Mouse (Mus musculus) c-Kit-positive CD71-negative TER-119-negative erythroid progenitor cells, embryonic 14.5 days (primary cell): ENCODE measurements around the gene Dio3.

ENCODE experiments used
- DNase-seq: peaks from one replicate; pipeline ENCODE4 v3.0.0-alpha.2; 2013; ENCODE audit warnings: low read depth

The Dio3 gene

DNA sequence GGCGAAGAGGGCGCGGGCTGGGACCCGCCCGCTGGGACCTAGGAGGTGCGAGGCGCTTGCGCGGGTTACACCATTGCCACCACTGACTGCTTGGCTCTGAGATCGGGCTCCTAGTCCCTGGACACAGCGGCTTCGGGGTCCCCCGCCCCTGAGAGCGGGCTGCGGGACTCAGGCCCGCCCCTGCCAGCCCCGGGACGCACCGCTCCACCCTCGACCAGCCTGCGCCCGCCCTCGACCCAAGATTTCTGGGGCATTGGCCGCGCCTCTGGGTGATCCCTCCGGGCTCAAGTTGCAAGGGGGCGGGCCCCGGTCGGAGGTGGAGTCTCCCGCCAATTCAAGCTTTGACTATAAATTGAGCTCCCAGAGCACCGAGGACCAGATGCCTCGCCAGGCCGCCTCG is at the start of gene Dio3:
Gene Dio3, plus strand, starts transcription at position 216 of the 400 bp plus-strand sequence.
- DNase-seq = no peak

DNA sequence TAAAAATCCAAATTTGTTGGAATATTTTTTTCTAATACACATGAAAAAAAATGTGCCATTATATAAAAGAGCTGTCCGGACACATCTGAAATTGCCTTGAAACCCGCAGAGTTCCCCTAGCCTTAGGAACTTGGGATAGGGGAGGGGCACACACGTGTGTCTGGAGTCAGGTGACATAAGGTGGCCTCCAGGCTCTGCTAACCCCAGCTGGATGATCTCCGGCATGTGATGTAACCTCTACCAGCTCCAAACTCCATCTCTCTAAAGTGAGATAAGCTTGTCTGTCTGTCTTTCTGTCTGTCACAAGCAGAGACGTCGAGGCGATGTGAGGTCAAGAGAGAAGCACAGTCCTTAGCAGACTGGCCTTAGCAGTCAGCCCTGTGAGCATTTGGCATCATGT is 48.6 kb upstream of the Dio3 start:
- DNase-seq = no peak

DNA sequence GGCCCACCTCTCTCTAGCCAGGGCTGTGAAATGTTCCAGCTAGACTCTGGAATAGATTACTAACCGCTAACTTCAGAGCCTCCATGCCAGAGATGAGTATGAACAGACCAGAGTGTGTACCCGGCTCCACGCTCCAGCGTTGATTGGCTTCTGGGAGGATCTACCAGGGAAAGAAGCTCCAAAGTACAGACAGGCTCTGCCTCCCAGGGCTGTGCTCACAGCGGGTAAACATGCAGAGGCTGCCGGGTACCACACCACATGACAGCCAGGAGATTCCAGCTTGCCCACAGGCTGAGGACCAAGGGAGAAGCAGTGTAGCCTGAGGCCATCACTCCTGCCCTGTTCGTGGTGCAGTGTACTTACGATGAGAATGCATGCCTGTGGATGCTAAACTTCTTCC is 48.1 kb upstream of the Dio3 start:
- no peak for DNase-seq

DNA sequence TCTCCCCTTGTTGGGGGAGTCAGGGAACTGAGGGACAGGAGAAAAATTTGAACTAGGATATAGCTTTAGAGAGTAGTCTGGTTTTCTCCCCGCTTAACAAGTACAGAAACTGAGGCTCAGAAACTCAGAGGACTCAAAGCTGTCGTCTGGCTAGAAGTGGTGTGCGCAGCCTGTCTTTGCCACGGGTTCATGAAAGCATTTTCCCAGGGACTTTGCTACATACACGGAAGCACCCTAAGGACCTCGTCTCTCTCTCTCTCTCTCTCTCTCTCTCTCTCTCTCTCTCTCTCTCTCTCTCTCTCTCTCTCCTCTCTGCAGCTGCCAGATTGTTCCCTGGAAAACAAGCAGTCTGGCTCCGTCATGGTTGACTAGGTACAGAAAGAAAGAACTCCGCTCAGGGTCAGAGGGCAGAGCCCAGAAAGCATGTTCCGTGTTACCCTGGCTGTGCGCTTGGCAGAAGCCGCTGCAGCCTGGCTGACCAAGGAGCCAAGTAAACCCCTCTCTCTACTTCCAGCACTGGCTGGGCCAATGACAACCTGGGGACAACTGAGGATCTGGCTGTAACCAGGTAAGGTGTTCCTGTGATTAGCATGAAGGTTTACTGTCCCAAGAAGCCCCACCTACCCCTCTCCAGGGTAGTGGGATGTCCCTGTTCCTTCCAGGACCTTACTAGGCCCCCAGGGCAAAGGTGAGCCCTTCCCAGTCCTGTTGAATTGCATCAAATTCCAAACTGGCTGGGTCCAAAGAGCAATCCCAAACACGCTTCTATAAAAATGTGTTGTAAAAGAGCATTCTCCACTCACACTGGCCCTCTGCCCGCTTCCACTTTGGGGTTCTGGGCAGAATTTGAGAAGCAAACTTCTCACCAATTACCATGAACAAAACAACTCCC is 46.9 kb upstream of the Dio3 start:
- DNase-seq = no peak

DNA sequence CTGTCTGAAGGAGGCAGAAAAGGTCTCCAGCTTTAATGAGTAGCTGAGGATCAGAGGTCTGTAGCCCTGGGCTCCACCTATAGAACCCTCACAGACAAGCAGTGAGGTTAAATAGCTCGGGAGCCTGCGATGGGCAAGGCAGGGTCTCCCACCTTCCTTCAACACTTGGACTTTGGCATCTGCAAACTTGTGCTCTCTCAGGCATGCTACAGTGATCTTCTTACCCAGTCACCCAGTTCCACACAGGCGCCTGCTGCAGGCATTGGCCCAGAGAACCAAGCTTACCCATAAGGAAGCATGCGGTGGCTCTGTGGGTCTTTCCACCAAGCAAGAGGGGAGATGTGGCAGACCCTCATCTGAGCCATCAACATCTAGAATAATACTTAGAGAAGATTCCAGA is 43.0 kb upstream of the Dio3 start:
- DNase-seq = no peak

DNA sequence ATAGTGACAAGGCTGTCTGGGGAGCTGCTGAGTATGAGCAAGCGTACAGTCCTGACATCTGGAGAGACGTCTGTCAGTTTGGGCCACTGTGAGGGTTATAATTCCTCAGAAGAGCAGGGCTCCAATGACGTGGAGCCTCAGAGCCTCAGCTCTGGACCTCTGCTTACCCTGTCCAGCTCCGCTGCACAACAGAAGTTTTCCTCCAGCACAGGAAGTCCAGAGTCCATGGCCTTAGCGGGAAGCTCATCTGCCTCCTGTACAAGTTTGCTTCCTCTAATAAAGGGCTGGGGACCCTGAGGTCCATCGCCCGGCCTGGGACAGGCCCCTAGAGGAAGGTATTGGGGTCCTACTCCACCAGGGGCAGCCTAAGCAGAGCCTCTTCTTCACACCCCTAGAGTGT is 41.8 kb upstream of the Dio3 start:
- no peak for DNase-seq

DNA sequence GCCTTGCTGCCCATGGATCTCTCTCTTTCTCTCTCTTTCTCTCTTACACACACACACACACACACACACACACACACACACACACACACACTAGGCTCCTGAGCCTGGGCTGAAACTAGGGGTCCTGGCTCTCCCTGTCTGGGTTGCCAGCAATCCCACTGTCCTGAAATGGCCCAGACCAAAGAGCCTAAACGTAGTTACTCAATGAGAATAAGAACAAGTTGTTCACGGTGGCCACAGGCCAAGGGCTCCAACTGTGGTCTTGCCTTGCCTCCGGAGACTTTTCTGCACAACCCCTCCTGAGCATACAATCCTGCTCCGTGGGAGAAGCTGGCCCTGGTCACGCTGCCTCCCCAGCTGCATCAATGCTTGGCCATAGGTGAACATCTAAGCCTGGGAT is 39.5 kb upstream of the Dio3 start:
- no peak for DNase-seq

DNA sequence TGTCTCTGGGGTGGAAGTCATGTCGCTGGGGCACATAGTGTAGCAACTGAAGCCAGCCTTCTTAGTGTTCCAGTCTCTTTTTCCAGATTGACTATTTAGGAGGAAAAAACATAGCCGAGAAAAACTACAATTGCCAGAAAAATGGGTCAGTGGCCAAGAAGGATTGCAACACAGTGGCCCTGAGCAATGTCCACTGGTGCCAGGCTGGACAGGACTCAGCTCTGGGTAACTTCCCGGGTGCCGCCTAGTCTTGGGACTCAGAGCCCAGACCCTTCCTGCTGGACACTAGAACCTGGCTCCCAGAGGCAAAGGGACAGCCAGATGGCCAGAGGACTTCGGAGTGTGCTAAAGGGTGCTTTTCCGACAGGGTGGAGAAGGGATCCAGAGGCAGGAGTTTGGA is 34.3 kb upstream of the Dio3 start:
- no peak for DNase-seq

DNA sequence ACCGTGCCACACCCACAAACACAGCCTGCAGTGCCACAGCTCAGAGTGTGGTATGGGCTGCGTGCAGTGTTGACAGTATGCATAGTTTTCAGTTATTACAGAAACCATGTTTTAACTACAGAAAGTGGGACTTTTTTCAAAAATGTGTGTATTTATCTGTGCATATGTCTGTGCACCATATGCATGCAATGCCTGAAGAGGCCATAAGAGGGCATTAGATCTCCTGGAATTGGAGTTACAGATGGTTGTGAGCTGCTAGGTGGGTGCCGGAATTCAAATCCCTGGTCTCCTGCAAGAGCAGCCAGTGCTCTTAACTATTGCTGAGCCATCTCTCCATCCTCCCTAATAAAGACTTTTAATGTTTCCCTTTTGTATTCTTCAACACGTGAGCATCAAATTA is 33.4 kb upstream of the Dio3 start:
- no peak for DNase-seq

DNA sequence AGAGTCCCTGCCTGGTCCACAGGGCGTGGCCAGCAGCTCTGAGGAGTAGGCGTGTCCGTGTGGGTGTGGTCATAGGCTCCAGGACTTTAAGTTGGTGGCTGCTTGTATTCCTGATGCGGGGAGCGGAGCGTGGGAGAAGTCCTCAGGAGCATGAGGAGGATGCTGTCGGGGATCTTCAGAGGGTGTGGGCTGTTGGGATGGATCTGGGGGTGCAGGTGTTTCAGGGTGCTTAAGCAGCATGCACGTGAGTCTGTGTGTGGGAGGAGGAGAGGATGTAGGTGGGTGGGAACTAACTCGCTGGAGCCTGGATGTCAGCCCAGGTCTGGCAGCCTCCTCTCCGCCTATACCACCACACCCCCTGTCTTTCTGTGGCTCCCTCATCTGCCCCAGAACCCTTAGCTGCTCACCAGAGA is 26.7 kb upstream of the Dio3 start:
- DNase-seq = no peak

DNA sequence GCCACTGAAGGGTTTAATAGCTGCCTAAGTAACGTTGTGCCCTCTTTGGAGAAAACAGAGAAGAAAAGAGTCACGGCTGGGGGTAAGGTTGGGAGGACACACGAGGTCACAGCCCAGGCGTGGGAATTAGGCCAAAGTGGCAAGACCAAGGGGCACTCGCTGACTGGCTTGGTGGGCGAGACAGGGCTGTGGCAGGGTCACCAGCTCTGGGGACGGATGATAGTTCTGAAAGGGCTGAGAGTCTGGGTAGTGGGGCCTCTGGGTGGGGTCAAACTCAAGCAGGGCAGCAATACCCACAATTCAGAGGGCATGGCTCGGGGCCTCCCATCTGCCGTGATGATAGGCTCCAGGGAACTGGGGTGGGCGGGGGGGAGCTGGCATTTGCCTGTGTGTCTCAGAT is 23.1 kb upstream of the Dio3 start:
- no peak for DNase-seq

DNA sequence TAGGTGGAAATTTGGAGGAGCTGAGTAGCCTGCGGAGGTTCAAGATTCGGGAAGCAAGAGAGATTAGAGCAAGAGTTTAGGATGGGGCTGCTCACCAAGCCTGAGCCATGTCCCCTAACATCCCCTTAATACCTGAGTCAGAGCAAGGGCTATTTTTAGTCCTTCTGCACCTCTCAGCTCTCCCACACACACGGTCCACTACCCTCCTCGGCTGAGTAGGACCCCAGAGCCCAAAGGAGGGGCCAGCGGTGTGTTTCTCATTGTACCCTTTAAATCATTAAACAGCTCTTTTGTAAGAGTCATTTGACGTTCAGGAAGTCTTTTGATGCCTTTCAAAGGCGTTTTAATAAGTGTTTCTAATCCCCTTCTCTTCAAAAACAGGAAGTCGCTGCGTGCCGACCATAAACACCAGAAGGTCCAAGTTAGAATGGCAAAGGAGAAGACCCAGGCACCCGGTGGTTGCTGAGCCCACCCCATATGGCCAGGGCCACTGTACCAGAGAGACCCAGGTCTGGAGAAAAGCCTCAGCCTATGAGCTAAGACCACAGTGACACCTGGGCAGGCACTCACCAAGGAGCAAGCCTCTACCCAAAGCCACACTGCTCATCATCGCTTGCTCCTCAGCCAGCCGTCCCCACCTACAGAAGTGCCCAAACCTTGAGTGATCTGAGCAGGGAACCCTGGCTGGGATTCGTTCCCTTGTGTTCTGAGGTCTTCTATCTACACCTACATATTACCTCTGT is 22.2 kb upstream of the Dio3 start:
- no peak for DNase-seq

DNA sequence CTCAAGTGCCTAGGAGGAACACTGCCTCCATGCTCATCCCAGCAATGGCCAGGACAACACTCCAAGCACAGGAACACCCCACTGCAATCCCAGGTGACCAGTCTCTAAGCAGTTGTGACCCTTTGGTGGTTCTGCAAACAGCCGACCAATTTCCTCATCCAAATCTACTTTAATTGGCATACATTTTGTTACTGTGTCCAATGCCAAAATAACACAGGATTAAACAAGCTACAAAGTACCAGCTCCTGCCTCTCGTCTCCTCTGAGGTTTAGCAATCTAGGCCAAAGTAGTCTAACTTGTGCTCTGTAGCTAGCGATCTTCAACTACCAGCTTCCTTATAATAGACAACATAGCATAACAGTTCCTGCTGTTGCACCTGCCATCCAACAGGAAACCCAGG is 10.6 kb upstream of the Dio3 start:
- DNase-seq = no peak

DNA sequence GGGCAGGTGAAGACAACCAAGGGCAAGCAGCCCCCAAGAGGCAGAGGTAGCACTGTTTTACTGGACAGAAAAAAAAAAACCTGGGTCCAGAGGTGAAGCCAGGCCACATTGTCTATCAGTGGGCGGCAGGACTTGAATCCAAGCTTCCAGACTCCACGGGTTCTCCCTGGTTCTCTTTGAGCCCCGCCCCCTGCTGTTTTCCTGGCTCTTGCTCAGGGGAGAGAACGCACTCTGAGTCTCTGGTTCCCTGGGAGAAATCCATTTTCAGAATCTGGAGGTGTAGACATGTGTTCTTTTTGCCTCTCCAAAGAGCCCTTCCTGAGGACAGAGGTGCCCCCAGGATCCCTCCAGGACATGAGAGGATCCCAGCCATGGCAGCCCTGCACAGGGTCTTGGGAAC is 9.2 kb upstream of the Dio3 start:
- no peak for DNase-seq

DNA sequence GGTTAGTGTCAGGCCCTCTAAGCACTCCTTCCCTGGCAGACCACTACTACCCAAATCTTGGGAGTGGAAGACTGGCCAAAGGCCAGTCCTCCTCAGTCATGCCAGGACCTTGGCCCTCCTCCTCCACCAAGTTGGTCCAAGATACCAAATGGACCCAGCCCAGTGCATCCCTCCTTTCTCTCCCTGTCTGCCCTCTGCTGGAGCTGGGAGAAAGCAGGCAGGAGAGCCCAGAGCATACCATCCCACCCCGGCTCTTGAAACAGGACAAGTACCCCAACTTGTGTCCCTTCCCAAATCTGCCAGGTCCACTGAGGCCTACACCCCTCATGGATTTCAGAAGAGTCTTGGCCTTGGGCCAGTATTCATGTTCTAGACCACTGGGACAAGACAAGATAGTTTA is 2.8 kb upstream of the Dio3 start:
- no peak for DNase-seq

DNA sequence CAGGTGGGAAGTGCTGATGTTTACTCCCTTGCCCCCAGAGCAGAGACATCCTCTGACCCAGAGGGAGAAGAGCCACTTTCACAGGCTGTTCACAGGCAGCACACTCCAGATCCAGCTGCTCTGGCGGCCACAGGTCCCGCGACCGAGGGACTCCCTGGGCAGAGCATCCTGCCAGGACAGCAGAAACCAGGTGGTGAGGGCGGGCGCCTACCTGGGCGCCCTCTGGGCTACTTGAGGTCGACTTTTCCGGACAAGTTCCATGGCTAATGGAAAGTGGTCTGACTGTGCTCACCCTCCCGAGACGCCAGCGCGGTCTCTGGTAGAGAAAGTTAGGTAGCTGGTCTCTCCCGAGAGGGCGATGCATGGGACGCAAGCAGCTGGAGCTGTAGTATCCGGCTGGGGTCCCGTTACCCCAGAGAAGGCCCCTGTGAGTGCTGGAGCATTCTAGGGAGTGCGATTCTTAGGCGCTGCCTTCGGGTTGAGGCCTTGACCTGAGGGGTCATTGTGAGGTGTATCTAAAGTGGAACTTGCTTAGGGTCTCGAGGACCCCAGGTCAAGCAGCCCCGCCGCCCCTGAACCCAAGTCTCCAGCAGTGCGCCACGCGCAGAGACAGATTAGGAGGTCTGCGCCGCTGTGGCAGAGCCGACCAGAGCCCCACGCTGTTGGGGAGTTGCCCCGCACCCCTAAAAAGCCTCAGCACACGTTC is 1.5 kb upstream of the Dio3 start:
- DNase-seq = no peak

DNA sequence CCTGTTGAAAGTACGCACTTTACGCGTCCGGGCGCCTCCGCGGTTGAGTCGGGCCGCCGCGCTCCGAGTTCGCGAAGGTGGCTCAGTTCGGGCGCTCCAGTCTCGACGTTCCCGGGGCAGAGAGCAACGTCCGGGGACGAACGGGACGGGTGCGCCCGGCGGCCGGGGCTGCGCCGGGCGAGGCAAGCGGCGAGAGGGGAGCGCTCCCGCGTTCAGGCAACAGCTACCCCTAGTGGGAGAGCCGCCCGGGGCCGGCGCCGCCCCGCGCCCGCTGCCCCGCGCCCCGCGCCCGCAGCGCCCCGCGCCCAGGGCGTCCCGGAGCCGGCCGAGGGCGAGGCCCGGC is 932 bp upstream of the Dio3 start:
- DNase-seq = no peak

DNA sequence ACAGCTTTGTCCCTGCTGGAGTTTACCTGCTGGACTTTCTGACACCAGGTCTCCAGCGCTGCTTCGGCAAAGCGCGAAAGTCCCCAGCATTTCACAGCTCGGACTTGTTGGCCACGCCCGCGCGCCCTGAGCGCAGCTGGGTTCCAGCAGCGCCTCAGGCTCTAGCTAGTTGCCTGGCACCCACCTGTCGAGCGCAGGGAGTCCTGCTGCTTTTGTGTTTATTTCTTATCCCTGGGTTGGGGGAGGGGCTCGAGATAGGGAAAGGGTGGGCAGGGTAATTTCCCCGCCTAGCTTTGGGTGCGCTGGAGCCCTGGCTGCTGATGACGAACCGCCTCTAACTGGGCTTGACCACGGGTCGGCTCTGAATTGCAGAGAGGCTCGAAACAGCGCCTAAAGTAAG is 1.5 kb downstream of the Dio3 start:
- DNase-seq = no peak

DNA sequence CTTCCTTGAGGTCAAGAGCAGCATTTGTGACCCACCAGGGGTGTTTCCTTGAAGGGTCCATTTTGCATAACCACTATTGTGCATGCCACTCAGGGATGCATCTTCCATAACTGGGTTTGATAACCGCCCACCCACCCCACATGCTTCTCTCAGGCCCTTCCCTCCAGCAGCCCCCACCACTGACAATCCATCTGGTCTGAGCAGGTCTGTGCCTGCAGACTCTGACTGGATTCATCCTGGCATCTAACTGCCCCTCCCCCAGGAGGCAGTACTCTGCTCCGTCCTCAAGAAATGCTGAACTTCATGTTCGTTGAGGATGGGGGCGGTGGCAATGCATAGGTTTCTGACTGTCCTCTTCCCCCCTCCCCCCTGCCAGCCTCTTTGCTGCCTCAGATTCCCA is 4.9 kb downstream of the Dio3 start:
- DNase-seq = no peak

DNA sequence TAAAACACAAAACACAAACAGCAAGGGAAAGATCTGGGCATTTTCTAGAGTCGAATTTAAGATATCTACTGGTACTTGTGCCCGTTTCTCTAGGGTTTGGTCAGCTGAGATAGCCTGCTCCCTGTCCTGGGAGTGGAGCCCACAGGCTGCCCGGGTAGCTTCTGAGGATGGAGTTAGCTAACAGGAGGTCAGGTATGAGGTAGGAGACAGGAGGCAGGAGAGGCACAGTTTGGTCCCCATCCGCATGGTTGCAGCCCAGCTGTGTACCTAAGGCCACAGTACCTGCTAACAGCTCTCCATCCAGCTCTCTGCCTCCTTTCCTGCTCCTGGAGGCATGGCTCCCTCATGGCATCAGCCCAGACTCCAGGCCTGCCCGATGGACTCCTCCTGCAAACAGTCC is 13.9 kb downstream of the Dio3 start:
- DNase-seq = no peak

DNA sequence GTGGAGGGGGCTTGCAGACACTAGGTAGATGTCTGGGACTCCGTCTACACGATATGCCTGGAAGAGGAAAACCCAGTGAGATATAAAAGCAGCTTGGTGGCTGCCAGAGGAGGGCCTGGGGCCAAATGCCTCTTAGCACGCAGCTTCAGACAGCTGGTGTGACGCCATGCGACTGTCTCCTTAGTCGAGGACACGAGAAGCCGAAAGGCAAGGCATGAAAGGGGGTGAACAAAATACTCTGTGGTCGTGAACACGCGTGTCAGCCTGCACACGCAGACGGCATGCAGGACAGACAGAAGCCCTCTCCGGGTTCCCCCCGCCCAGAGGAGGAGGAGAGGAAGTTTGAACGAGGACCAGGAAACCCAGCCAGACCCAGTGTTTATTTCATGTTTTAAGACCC is 16.0 kb downstream of the Dio3 start:
- DNase-seq = no peak

DNA sequence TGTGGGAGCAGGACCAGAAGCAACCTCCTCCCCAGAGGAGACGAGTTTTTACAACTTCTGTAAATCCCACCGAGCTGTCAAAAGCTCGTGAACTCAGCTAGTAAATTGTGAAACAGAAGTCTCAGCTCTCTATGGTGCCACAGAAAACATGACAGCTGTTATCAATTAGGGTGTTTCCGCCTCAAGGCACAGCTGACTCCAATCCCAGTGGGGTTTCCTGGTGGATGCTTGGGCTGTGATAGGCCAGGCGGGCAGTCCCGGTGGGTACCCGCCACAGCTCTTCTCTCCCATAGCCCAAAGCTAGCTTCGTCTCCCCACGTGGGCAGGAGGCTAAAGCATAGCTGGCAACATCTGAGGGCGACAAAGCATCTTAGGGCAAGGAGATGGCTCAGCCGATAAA is 19.8 kb downstream of the Dio3 start:
- no peak for DNase-seq

DNA sequence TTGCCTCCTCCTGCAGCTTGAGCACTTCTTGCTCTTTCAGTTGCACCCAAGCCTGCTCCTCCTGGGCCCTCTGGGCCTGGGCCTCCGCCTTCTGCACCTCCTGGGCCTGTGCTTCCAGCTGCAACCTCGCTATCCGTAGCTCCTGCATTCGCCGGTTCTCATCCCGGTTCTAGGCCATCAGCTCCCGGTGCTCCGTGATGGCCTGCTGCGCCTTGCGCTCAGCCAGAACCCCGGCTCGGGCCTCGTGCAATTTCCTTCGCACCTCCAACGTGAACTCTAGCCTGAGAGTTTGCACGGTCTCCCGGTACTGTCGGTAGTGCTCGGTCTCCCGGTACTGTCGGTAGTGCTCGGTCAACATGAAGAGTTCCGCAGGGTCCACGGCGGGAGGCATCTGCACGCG is 40.8 kb downstream of the Dio3 start:
- DNase-seq = no peak
